Mouse (Mus musculus): ENCODE data around the gene Adam22. TPM values are rescaled to one million over a fixed set of nuclear protein-coding genes. Genes with fewer than 3 reads are reported as not detected.
"Not testable (repeated sequence)": the region's sequence is repeated elsewhere in the genome, so short reads cannot be mapped to it uniquely, and the experiment has no call there.

Adam22 gene
- polyA plus RNA-seq, 1 experiment from 2014 or later: 6.4 TPM

DNA sequence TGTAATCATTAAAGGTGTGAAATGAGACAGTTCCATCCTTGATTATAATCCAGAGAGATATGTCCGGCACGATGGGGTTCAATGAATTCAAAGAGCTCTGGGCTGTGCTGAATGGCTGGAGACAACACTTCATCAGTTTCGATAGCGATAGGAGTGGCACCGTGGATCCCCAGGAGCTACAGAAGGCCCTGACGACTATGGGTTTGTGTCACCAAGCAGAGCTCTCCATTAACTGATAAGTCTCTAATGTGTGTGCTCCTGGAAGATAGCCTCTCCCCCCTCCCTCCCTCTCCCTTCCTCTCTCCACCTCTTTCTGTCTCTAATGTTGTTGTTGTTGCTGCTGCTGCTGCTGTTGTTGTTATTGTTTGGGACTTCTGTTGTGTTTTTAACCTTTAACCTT lies 304.8 kb downstream of the Adam22 start:
- no peak for ATAC-seq
- CTCF ChIA-PET: interaction anchor here (2.0 to 3.5 kb wide), 2 partner anchors 9 to 13 kb away, joined by 7 to 13 read pairs; no protein-coding TSS in a partner anchor
- no peak for DNase-seq (ENCODE audit: low read depth, low spot score)
- POLR2A ChIA-PET: no interaction called here
- in situ Hi-C loops (cut with MboI; ENCODE audit: low pct_unique_long_range_greater_than_20kb): no loop called here
- no peaks in the 10 kb centered on the region for H3K27me3 ChIP-seq
- no peak for TF ChIP-seq CTCF (IDR thresholded peaks at IDR 0.05)

- DNase-seq (ENCODE audit: low read depth, low spot score) (no peak), ATAC-seq (no peak)
- TF ChIP-seq CTCF (IDR thresholded peaks at IDR 0.05): no peak
- H3K27me3 ChIP-seq: no peaks in the 10 kb centered on the region
- CTCF ChIA-PET: interaction anchor here (2.0 to 3.5 kb wide), 2 partner anchors 10 to 12 kb away, joined by 7 to 13 read pairs; no protein-coding TSS in a partner anchor
- in situ Hi-C loops (cut with MboI; ENCODE audit: low pct_unique_long_range_greater_than_20kb): no loop called here
- POLR2A ChIA-PET: no interaction called here
These were observed 305.5 kb downstream of the Adam22 start for GRCm38 (mm10) chr5:8062469-8062868.

GRCm38 (mm10) chr5:8058056-8058455 lies 309.9 kb downstream of the Adam22 start:
- H3K27me3 ChIP-seq: no peaks in the 10 kb centered on the region
- POLR2A ChIA-PET: no interaction called here
- ATAC-seq: no peak
- DNase-seq (ENCODE audit: low read depth, low spot score): no peak
- CTCF ChIA-PET: interaction anchor here (2.2 kb wide), 1 partner anchor 52 kb away, joined by 6 read pairs; no protein-coding TSS in a partner anchor
- no peak for TF ChIP-seq CTCF (IDR thresholded peaks at IDR 0.05)
- in situ Hi-C loops (cut with MboI; ENCODE audit: low pct_unique_long_range_greater_than_20kb): no loop called here

DNA sequence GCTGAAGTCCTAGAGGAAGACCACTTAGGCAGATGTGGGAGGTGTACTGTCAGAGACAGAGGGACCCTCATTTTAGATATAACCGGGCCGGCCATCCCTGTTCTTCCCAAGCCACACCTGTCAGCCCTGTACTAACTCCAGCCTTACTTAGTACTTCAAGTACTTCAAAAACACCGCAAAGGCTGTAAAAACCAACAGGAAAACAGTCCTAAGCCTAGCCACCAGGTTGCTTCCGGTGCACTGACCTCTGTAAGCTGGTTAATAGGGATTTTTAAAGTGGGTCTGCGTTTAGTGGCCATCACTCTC lies 311.0 kb downstream of the Adam22 start:
- POLR2A ChIA-PET: no interaction called here
- CTCF ChIA-PET: interaction anchor here (1.4 to 2.2 kb wide), 2 partner anchors 20 to 53 kb away, joined by 3 to 6 read pairs; no protein-coding TSS in a partner anchor
- no peak for TF ChIP-seq CTCF (IDR thresholded peaks at IDR 0.05)
- ATAC-seq (no peak), DNase-seq (ENCODE audit: low read depth, low spot score) (no peak)
- in situ Hi-C loops (cut with MboI; ENCODE audit: low pct_unique_long_range_greater_than_20kb): no loop called here
- H3K27me3 ChIP-seq: no peaks in the 10 kb centered on the region

- DNase-seq (ENCODE audit: low read depth, low spot score) (no peak), ATAC-seq (peak; percentile 100)
- CTCF ChIA-PET: interaction anchor here (0.9 to 2.2 kb wide), 3 partner anchors 17 to 53 kb away, joined by 3 to 6 read pairs (median 3); no protein-coding TSS in a partner anchor
- H3K27me3 ChIP-seq: no peaks in the 10 kb centered on the region
- no peak for TF ChIP-seq CTCF (IDR thresholded peaks at IDR 0.05)
- in situ Hi-C loops (cut with MboI; ENCODE audit: low pct_unique_long_range_greater_than_20kb): no loop called here
- POLR2A ChIA-PET: interaction anchor here (0.6 kb wide), 1 partner anchor 60 kb away, joined by 3 read pairs; no protein-coding TSS in a partner anchor
These were observed 311.6 kb downstream of the Adam22 start for GRCm38 (mm10) chr5:8056141-8057017.

- in situ Hi-C loops (cut with MboI; ENCODE audit: low pct_unique_long_range_greater_than_20kb): no loop called here
These were observed 312.2 kb downstream of the Adam22 start for GRCm38 (mm10) chr5:8055721-8056129.

GRCm38 (mm10) chr5:8053827-8054226 lies 314.1 kb downstream of the Adam22 start:
- DNase-seq (ENCODE audit: low read depth, low spot score): no peak
- TF ChIP-seq CTCF (IDR thresholded peaks at IDR 0.05): no peak
- ATAC-seq: no peak
- no peaks in the 10 kb centered on the region for H3K27me3 ChIP-seq
- ChIA-PET CTCF (interaction anchor here (1.0 to 1.4 kb wide), 2 partner anchors 17 to 88 kb away, joined by 3 read pairs; no protein-coding TSS in a partner anchor), POLR2A (no interaction called here)
- in situ Hi-C loops (cut with MboI; ENCODE audit: low pct_unique_long_range_greater_than_20kb): no loop called here

More at GRCm38 (mm10) chr5:8055721-8056129, 312.2 kb downstream of the Adam22 start:
- TF ChIP-seq CTCF (IDR thresholded peaks at IDR 0.05): no peak
- POLR2A ChIA-PET: interaction anchor here (0.6 kb wide), 1 partner anchor 60 kb away, joined by 3 read pairs; no protein-coding TSS in a partner anchor
- CTCF ChIA-PET: interaction anchor here (0.9 kb wide), 1 partner anchor 16 kb away, joined by 3 read pairs; no protein-coding TSS in a partner anchor
- DNase-seq (ENCODE audit: low read depth, low spot score): no peak
- H3K27me3 ChIP-seq: no peaks in the 10 kb centered on the region
- peak; percentile 1 for ATAC-seq

GRCm38 (mm10) chr5:8045855-8046254 lies 322.1 kb downstream of the Adam22 start, which contains the start of gene Sri:
Sri (plus strand) TSS chr5:8046078.
- in situ Hi-C loops (cut with MboI; ENCODE audit: low pct_unique_long_range_greater_than_20kb): no loop called here
- TF ChIP-seq CTCF (IDR thresholded peaks at IDR 0.05): no peak
- no peak for DNase-seq (ENCODE audit: low read depth, low spot score)
- peaks cover 2% of the 10 kb centered on the region for H3K27me3 ChIP-seq
- POLR2A ChIA-PET: no interaction called here
- peak; percentile 45 for ATAC-seq
- CTCF ChIA-PET: no interaction called here

GRCm38 (mm10) chr5:8034596-8034995 lies 333.4 kb downstream of the Adam22 start:
- DNase-seq (ENCODE audit: low read depth, low spot score); POLR2A ChIA-PET; in situ Hi-C loops (cut with MboI; ENCODE audit: low pct_unique_long_range_greater_than_20kb); ATAC-seq: not testable (repeated sequence)
- peaks cover 22% of the 10 kb centered on the region for H3K27me3 ChIP-seq
- CTCF ChIA-PET: interaction anchor here (1.0 kb wide), 1 partner anchor 22 kb away, joined by 3 read pairs; no protein-coding TSS in a partner anchor

Other genes with a start within 250 kb of the Adam22 start
- gene Dbf4, start 54.6 kb upstream of the Adam22 start, polyA plus RNA-seq (2021): 39.4 TPM
- gene Slc25a40, start 54.7 kb upstream of the Adam22 start, polyA plus RNA-seq (2021): 18.8 TPM